Mouse (Mus musculus) cortical plate, adult 2 months (tissue): Measurements from ENCODE around the gene Gk5. TPM values are rescaled to one million over a fixed set of nuclear protein-coding genes. Genes with fewer than 3 reads are reported as not detected.
"Not testable (repeated sequence)": the region's sequence is repeated elsewhere in the genome, so short reads cannot be mapped to it uniquely, and the experiment has no call there.

Source experiments
- H3K27ac ChIP-seq: fragments of 200-500 bp; 2 replicates; pipeline ENCODE4 v1.5.1; 2012; ENCODE audit warnings: low read length, control low read depth, inconsistent platforms; ENCODE audit not compliant: insufficient read depth
- H3K4me1 ChIP-seq: fragments of 200-500 bp; 2 replicates; pipeline ENCODE4 v1.6.1; 2011; ENCODE audit warnings: low read length; ENCODE audit not compliant: control insufficient read depth, insufficient read depth
- H3K4me3 ChIP-seq: fragments of 200-500 bp; 2 replicates; pipeline ENCODE4 v1.5.1; 2011; ENCODE audit warnings: mild to moderate bottlenecking, low read length, control low read depth; ENCODE audit not compliant: insufficient read depth
- CTCF ChIP-seq: fragments of 200-500 bp; IDR thresholded peaks from 2 replicates; pipeline ENCODE4 v1.5.1; 2011; ENCODE audit warnings: mild to moderate bottlenecking, control low read depth, low read length; ENCODE audit not compliant: insufficient read depth; ENCODE audit errors: extremely low read depth
- POLR2A ChIP-seq: fragments of 200-500 bp; IDR thresholded peaks from 2 replicates; pipeline ENCODE4 v1.6.1; 2011; ENCODE audit warnings: mild to moderate bottlenecking, low read length, control low read depth; ENCODE audit not compliant: insufficient read depth; ENCODE audit errors: extremely low read depth
- polyA plus RNA-seq: library from polyadenylated mRNA; depleted of rRNA; stranded (reverse); fragments of >200 nt; gene quantifications from 2 replicates; pipeline ENCODE4 v1.2.3, GENCODE M21; 2012

The Gk5 gene
- polyA plus RNA-seq, 1 experiment = 3.2 TPM

DNA sequence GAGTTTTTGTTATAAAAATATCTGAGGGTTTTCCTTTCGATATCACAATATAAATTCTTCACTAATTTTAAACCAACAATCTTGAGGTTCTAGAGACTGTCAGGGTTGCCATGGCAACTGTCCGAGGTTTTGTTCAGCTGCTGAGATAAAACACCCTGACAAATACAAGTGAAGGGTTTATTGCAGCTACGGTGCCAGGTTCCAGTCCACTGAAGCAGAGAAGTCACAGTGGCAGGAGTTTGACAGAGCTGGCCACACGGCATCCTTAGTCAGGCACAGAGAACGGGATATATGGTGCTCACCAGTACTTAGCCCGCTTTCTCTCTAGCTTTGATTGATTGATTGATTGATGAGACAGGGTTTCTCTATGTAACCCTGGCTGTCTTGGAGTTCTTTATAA lies 23.3 kb downstream of the Gk5 start:
- Histone ChIP-seq H3K4me1 (no peaks in the 10 kb centered on the region; the same call in 1 of the 2 replicates), H3K27ac (no peak overlapping the region), H3K4me3 (no peak overlapping the region)
- no peak for TF ChIP-seq CTCF
- TF ChIP-seq POLR2A = no peak

DNA sequence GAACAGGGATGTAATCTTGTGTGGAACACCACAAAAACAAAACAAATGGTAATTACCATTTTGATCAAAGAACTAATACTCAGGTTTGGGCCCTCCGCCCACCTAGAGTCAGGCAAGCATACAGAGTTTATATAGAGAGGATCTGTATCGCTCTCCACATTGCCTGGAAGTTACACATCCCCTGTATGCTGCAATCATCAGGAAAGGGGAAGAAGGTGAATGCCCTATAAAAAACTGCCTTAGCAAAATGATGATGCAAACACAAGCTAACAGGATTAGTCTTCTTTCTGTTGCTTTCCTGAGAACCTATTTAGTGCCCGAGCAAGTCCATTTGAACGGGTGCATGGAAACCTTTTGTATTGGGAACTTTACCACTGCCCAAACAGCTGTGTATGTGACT lies 24.5 kb downstream of the Gk5 start:
- no peak overlapping the region for H3K27ac ChIP-seq
- no peaks in the 10 kb centered on the region; the same call in 1 of the 2 replicates for H3K4me1 ChIP-seq
- no peak overlapping the region for H3K4me3 ChIP-seq
- no peak for TF ChIP-seq POLR2A
- no peak for TF ChIP-seq CTCF

DNA sequence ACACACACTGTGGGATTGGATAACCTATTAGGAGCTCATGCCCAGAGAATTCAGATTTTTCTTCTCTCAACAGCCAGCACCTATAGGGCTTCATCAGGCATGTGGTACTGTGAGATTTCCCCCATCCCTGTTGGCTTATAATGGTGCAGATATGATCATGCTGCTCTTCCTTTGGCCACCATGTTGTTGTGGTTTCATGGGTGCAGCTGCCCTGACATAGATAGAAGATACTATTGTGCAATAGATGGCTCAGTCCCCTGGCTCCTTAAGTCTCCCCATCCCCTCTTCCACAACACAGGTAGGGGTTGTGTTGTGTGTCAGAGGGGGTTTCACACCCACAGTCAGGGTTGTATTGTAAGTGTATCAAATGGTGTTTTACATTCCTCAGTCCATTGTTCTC lies 25.7 kb downstream of the Gk5 start:
- no peaks in the 10 kb centered on the region; the same call in 1 of the 2 replicates for H3K4me1 ChIP-seq
- TF ChIP-seq CTCF (no peak), POLR2A (no peak)
- H3K27ac ChIP-seq = no peak overlapping the region
- H3K4me3 ChIP-seq = no peak overlapping the region

- H3K4me1 ChIP-seq = no peaks in the 10 kb centered on the region
- no peak overlapping the region for H3K4me3 ChIP-seq
- H3K27ac ChIP-seq = no peak overlapping the region
- TF ChIP-seq CTCF (no peak), POLR2A (no peak)
Measured at GRCm38 (mm10) chr9:96152801-96153200, 33.6 kb downstream of the Gk5 start.

- H3K4me3 ChIP-seq = no peak overlapping the region
- no peaks in the 10 kb centered on the region for H3K4me1 ChIP-seq
- no peak for TF ChIP-seq CTCF
- TF ChIP-seq POLR2A = no peak
- H3K27ac ChIP-seq = no peak overlapping the region
Measured at GRCm38 (mm10) chr9:96158431-96158830, 39.3 kb downstream of the Gk5 start.

GRCm38 (mm10) chr9:96159047-96159446 lies 39.9 kb downstream of the Gk5 start:
- no peaks in the 10 kb centered on the region for H3K4me1 ChIP-seq
- TF ChIP-seq POLR2A (no peak), CTCF (no peak)
- H3K27ac ChIP-seq = no peak overlapping the region
- no peak overlapping the region for H3K4me3 ChIP-seq

DNA sequence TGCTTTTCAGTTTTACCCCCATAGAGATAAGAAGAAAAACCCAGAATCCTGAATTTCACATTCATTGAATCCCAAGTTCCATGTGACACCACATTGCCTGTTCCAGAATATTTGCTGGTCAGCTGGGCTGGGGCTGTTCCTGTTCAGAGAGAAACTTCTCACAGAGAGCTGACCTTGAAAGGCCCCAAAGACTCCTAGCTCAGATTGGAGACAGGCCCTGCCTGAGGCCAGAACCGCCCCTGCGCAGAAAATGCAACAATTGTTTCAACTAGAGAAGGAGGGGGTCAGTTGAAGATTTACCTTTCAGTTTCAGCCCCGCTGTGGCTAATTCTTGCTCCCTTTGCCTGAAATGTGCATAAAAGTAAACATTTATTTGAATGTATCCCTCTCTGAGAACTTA lies 41.6 kb downstream of the Gk5 start:
- no peaks in the 10 kb centered on the region for H3K4me1 ChIP-seq
- no peak overlapping the region for H3K27ac ChIP-seq
- no peak for TF ChIP-seq POLR2A
- no peak for TF ChIP-seq CTCF
- no peak overlapping the region for H3K4me3 ChIP-seq

GRCm38 (mm10) chr9:96162421-96162820 lies 43.3 kb downstream of the Gk5 start:
- no peak overlapping the region for H3K4me3 ChIP-seq
- no peak overlapping the region for H3K27ac ChIP-seq
- no peaks in the 10 kb centered on the region for H3K4me1 ChIP-seq
- TF ChIP-seq POLR2A (no peak), CTCF (no peak)

DNA sequence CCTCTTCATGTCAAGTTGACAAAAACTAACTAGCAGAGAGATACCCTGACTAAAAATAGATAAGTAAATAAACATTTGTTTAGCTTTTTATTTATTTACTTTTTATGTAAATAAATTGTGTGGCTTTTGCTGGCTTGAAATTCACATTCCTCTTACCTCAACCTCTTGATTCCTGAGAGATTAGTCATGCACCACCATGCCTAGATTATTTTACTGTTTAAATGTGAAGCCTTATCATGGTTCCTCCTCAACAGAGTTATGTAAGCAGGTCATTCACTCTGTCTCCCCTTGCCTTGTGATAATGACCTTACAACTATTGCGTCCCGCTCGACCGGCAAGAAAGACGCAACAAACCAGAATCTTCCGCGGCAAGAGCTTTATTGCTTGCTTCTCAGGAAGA lies 44.3 kb downstream of the Gk5 start:
- no peak overlapping the region for H3K4me3 ChIP-seq
- TF ChIP-seq POLR2A = no peak
- TF ChIP-seq CTCF = no peak
- no peak overlapping the region for H3K27ac ChIP-seq
- no peaks in the 10 kb centered on the region for H3K4me1 ChIP-seq

DNA sequence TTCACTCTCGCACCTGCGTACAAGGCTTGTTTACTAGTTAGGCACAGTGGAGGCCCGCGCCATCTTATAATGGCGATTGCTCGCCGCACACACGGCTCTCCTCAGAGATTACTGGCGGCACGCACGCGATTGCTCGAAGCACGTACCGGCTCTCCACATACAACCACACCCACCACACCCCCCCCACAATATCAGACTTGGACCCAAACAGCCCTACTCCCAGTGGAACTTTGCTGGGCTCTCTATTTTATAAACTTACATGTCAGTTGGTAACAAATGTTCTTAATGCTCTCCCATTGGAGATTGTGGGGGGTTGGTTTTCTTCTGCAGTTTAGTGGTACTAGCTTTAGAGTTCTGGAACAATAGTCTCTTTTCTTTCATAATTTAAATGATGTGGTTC lies 44.8 kb downstream of the Gk5 start:
- not testable (repeated sequence) for H3K4me1 ChIP-seq, H3K27ac ChIP-seq, H3K4me3 ChIP-seq

- TF ChIP-seq CTCF (peak; percentile 68), POLR2A (no peak)
- Histone ChIP-seq H3K4me3 (no peak overlapping the region), H3K4me1 (no peaks in the 10 kb centered on the region), H3K27ac (no peak overlapping the region)
Measured at GRCm38 (mm10) chr9:96167168-96167585, 48.0 kb downstream of the Gk5 start.
